Mouse (Mus musculus): ENCODE measurements around the gene Ehd1. TPM values are rescaled to one million over a fixed set of nuclear protein-coding genes. Genes with fewer than 3 reads are reported as not detected.

The Ehd1 gene
- polyA plus RNA-seq, 1 experiment = 81.0 TPM

DNA sequence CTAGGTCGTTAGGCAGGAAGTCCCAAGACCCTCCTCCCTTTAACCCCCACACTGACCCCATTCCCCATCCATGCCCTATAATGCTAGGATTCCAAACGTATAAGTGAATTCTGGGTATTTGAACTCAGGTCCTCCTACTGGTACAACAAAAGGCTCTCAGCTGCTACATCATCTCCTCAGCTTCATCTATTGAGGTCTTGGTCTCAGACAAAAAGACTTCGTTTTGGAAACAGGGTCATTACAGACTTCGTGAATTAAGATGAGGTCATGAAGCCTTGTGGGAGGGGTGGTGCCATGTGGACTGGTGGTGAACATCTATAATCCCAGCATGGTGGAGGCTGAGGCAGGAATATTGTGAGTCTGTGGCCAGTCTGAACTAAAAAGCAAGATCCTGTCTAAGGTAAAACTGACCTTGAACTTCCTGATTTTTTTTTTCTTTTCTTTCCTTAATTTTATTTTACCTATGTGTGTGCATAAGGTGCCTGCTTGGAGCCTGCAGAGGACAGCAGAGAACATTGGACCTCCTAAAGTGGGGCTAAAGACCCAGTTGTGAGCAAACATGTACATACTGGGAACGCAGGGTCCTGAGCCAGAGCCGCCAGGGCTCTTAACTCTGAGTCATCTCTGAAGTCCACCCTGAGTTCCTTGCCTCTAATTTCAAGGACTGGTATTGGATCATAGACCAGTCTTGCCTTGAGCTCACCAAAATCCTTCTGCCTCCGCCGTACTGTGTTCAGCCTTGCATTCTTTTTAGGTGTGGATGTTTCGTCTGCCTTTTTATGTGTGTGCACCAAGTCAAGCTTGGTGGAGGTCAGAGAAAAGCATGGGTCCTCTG, 57.5 kb downstream of the Ehd1 start:
- no peaks in the 10 kb centered on the region for H3K9me3 ChIP-seq (replicated peaks; ENCODE audit: control insufficient read depth, insufficient read depth, low read length, poor library complexity, severe bottlenecking)
- peak overlapping the region; percentile 83 for H3K27ac ChIP-seq (ENCODE audit: insufficient read depth, low read length)
- H3K27me3 ChIP-seq (ENCODE audit: control insufficient read depth, insufficient read depth, low read length, poor library complexity, severe bottlenecking) = no peaks in the 10 kb centered on the region
- no peaks in the 10 kb centered on the region for H3K4me1 ChIP-seq (ENCODE audit: control insufficient read depth, insufficient read depth, low read length)
- peak; percentile 1 for TF ChIP-seq POLR2A (IDR thresholded peaks at IDR 0.05; ENCODE audit: insufficient read depth, low read length)
- no peak for TF ChIP-seq EP300 (IDR thresholded peaks at IDR 0.05; ENCODE audit: insufficient read depth, low read depth, low read length)
- peak overlapping the region; percentile 58 for H3K9ac ChIP-seq (ENCODE audit: low read depth, poor library complexity, severe bottlenecking)
- 0 out of 2 replicates have a peak, but pooled peaks cover 13% of the 10 kb centered on the region for H3K36me3 ChIP-seq (ENCODE audit: control insufficient read depth, insufficient read depth, low read length, poor library complexity, severe bottlenecking)
- peak overlapping the region; percentile 72 for H3K4me3 ChIP-seq (ENCODE audit: low read depth, low read length)

DNA sequence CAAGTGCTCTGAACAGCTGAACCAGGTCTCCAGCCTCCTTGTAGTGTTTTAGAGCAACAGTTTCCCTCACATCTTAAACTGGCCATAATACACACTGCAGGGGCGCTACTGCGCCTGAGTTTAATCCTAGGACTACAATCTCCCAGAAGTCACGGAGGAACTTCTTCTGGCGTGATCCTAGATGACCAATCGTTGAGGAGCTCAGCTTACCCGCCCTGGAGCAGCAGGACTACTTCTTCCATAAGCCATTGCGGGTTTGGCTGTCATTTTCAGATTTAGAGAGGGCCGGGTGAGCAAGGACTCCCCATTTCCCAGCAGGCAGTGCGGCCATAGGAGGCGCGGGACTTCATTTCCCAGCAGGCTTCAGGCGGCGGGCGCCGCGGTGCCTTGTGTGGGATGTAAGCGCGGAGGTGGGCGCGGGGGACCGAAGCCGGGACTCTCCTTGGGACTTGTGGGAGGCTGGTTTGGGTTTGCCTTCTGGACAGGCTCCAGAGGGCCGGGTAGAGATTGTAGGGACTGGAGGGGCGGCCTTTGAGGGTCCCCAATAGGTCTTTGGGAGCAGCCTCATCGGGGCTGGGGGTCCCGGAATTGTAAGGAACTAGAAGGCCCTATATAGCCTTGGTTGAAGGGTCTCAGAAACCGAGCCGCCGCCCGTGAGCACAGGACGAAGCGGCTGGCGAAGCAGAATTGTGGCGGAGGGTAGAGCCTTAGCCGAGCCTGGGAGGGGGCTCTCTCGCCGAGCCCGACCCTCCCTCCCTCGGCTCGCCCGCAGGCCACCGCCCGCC, 58.3 kb downstream of the Ehd1 start, which contains the start of gene Men1:
Gene Men1 (plus strand): TSS at position 307 of the 785 bp plus-strand sequence.
- Histone ChIP-seq H3K4me1 (ENCODE audit: control insufficient read depth, insufficient read depth, low read length) (peaks cover 5% of the 10 kb centered on the region), H3K9ac (ENCODE audit: low read depth, poor library complexity, severe bottlenecking) (peak within 1 kb of the TSS; percentile 79), H3K36me3 (ENCODE audit: control insufficient read depth, insufficient read depth, low read length, poor library complexity, severe bottlenecking) (0 out of 2 replicates have a peak, but pooled peaks cover 13% of the 10 kb centered on the region), H3K4me3 (ENCODE audit: low read depth, low read length) (peak within 1 kb of the TSS; percentile 76), H3K9me3 (replicated peaks; ENCODE audit: control insufficient read depth, insufficient read depth, low read length, poor library complexity, severe bottlenecking) (no peaks in the 10 kb centered on the region), H3K27me3 (ENCODE audit: control insufficient read depth, insufficient read depth, low read length, poor library complexity, severe bottlenecking) (no peaks in the 10 kb centered on the region), H3K27ac (ENCODE audit: insufficient read depth, low read length) (peak within 1 kb of the TSS; percentile 83)
- no peak for TF ChIP-seq POLR2A (IDR thresholded peaks at IDR 0.05; ENCODE audit: insufficient read depth, low read length)
- TF ChIP-seq EP300 (IDR thresholded peaks at IDR 0.05; ENCODE audit: insufficient read depth, low read depth, low read length) = no peak

DNA sequence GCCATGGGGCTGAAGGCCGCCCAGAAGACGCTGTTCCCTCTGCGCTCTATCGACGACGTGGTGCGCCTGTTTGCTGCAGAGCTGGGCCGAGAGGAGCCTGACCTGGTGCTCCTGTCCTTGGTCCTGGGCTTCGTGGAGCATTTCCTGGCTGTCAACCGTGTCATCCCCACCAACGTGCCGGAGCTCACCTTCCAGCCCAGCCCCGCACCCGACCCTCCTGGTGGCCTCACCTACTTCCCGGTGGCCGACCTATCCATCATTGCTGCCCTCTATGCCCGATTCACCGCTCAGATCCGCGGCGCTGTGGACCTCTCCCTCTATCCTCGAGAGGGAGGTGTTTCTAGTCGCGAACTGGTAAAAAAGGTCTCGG, 58.9 kb downstream of the Ehd1 start:
- H3K36me3 ChIP-seq (ENCODE audit: control insufficient read depth, insufficient read depth, low read length, poor library complexity, severe bottlenecking) = 0 out of 2 replicates have a peak, but pooled peaks cover 13% of the 10 kb centered on the region
- no peaks in the 10 kb centered on the region for H3K9me3 ChIP-seq (replicated peaks; ENCODE audit: control insufficient read depth, insufficient read depth, low read length, poor library complexity, severe bottlenecking)
- no peak overlapping the region for H3K27ac ChIP-seq (ENCODE audit: insufficient read depth, low read length)
- H3K27me3 ChIP-seq (ENCODE audit: control insufficient read depth, insufficient read depth, low read length, poor library complexity, severe bottlenecking) = no peaks in the 10 kb centered on the region
- H3K9ac ChIP-seq (ENCODE audit: low read depth, poor library complexity, severe bottlenecking) = peak overlapping the region; percentile 79
- peak overlapping the region; percentile 76 for H3K4me3 ChIP-seq (ENCODE audit: low read depth, low read length)
- H3K4me1 ChIP-seq (ENCODE audit: control insufficient read depth, insufficient read depth, low read length) = peaks cover 5% of the 10 kb centered on the region
- TF ChIP-seq POLR2A (IDR thresholded peaks at IDR 0.05; ENCODE audit: insufficient read depth, low read length) = no peak
- no peak for TF ChIP-seq CTCF (IDR thresholded peaks at IDR 0.05; ENCODE audit: low read depth, low read length)
- no peak for TF ChIP-seq EP300 (IDR thresholded peaks at IDR 0.05; ENCODE audit: insufficient read depth, low read depth, low read length)

DNA sequence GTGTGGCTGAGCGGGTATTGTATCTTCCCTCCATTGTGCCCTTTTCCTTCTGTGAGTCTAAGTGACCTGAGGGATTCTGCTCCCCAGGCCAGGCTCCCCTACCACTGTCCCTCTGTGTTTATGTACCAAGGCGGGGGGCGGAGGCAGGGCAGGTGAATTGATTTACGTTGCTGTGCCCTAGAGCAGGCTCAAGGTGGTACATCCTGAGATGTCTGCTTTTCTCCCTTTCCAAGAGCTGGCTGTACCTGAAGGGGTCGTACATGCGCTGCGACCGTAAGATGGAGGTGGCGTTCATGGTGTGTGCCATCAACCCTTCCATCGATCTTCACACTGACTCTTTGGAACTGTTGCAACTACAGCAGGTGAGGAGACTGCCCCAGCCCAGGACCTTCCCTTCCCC, 60.4 kb downstream of the Ehd1 start:
- no peak overlapping the region for H3K4me3 ChIP-seq (ENCODE audit: low read depth, low read length)
- H3K9ac ChIP-seq (ENCODE audit: low read depth, poor library complexity, severe bottlenecking) = no peak overlapping the region
- H3K27me3 ChIP-seq (ENCODE audit: control insufficient read depth, insufficient read depth, low read length, poor library complexity, severe bottlenecking) = no peaks in the 10 kb centered on the region
- peaks cover 5% of the 10 kb centered on the region for H3K4me1 ChIP-seq (ENCODE audit: control insufficient read depth, insufficient read depth, low read length)
- 0 out of 2 replicates have a peak, but pooled peaks cover 13% of the 10 kb centered on the region for H3K36me3 ChIP-seq (ENCODE audit: control insufficient read depth, insufficient read depth, low read length, poor library complexity, severe bottlenecking)
- TF ChIP-seq CTCF (IDR thresholded peaks at IDR 0.05; ENCODE audit: low read depth, low read length) = no peak
- TF ChIP-seq EP300 (IDR thresholded peaks at IDR 0.05; ENCODE audit: insufficient read depth, low read depth, low read length) = no peak
- no peak for TF ChIP-seq POLR2A (IDR thresholded peaks at IDR 0.05; ENCODE audit: insufficient read depth, low read length)
- no peaks in the 10 kb centered on the region for H3K9me3 ChIP-seq (replicated peaks; ENCODE audit: control insufficient read depth, insufficient read depth, low read length, poor library complexity, severe bottlenecking)
- no peak overlapping the region for H3K27ac ChIP-seq (ENCODE audit: insufficient read depth, low read length)

DNA sequence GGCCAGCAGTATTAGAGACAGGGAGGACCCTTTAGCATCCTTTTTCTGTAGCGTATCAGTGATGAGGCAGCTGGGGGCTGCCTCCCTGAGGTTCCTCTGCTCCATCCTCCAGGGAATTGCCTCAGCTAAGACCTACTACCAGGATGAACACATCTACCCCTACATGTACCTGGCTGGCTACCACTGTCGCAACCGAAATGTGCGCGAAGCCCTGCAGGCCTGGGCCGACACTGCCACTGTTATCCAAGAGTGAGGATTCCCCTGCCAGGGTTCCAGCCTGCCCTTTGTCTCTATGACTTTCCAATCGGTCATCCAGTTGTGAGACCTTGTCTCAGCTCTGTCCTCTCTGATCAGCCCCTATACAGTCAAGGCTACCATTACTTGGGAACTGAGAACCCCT, 61.6 kb downstream of the Ehd1 start:
- no peak overlapping the region for H3K27ac ChIP-seq (ENCODE audit: insufficient read depth, low read length)
- TF ChIP-seq EP300 (IDR thresholded peaks at IDR 0.05; ENCODE audit: insufficient read depth, low read depth, low read length) (no peak), CTCF (IDR thresholded peaks at IDR 0.05; ENCODE audit: low read depth, low read length) (no peak), POLR2A (IDR thresholded peaks at IDR 0.05; ENCODE audit: insufficient read depth, low read length) (no peak)
- no peak overlapping the region for H3K9ac ChIP-seq (ENCODE audit: low read depth, poor library complexity, severe bottlenecking)
- H3K4me3 ChIP-seq (ENCODE audit: low read depth, low read length) = no peak overlapping the region
- H3K9me3 ChIP-seq (replicated peaks; ENCODE audit: control insufficient read depth, insufficient read depth, low read length, poor library complexity, severe bottlenecking) = no peaks in the 10 kb centered on the region
- H3K36me3 ChIP-seq (ENCODE audit: control insufficient read depth, insufficient read depth, low read length, poor library complexity, severe bottlenecking) = 0 out of 2 replicates have a peak, but pooled peaks cover 13% of the 10 kb centered on the region
- H3K4me1 ChIP-seq (ENCODE audit: control insufficient read depth, insufficient read depth, low read length) = peaks cover 5% of the 10 kb centered on the region
- no peaks in the 10 kb centered on the region for H3K27me3 ChIP-seq (ENCODE audit: control insufficient read depth, insufficient read depth, low read length, poor library complexity, severe bottlenecking)
